Mouse (Mus musculus) liver, embryonic 16.5 days (tissue): ENCODE measurements around the gene Ccdc90b. TPM values are rescaled to one million over a fixed set of nuclear protein-coding genes. Genes with fewer than 3 reads are reported as not detected.

Experiments used
- ATAC-seq: fragments of 200-750 bp; cut with Nextera tagmentation; 2 replicates; pipeline ENCODE4 v1.8.0; 2017; ENCODE audit warnings: low read depth, mild to moderate bottlenecking, moderate number of reproducible peaks, moderate library complexity
- H3K27ac ChIP-seq: fragments of 300-500 bp; sonication (generic); 2 replicates; pipeline ENCODE4 v1.5.1; 2014; ENCODE audit warnings: mild to moderate bottlenecking, low read length
- H3K27me3 ChIP-seq: fragments of 300-500 bp; sonication (generic); 2 replicates; pipeline ENCODE4 v1.6.1; 2014; ENCODE audit warnings: low read depth, low read length, mixed read lengths; ENCODE audit not compliant: control insufficient read depth, insufficient read depth
- H3K36me3 ChIP-seq: fragments of 300-500 bp; sonication (generic); 2 replicates; pipeline ENCODE4 v1.6.1; 2014; ENCODE audit warnings: mild to moderate bottlenecking; ENCODE audit not compliant: control insufficient read depth, insufficient read depth
- H3K4me1 ChIP-seq: fragments of 300-500 bp; sonication (generic); 2 replicates; pipeline ENCODE4 v1.6.1; 2014; ENCODE audit warnings: low read depth, low read length, mixed read lengths; ENCODE audit not compliant: control insufficient read depth
- H3K4me2 ChIP-seq: fragments of 300-500 bp; sonication (generic); 2 replicates; pipeline ENCODE4 v1.6.1; 2014; ENCODE audit warnings: low read depth, low read length, mixed read lengths
- H3K4me3 ChIP-seq: fragments of 300-500 bp; sonication (generic); 2 replicates; pipeline ENCODE4 v1.5.1; 2014; ENCODE audit warnings: low read depth, mild to moderate bottlenecking, low read length
- H3K9ac ChIP-seq: fragments of 300-500 bp; sonication (generic); 2 replicates; pipeline ENCODE4 v1.6.1; 2014; ENCODE audit warnings: low read depth, low read length
- H3K9me3 ChIP-seq: fragments of 300-500 bp; sonication (generic); replicated peaks from 2 replicates; pipeline ENCODE4 v1.6.1; 2016; ENCODE audit warnings: low read length; ENCODE audit not compliant: control insufficient read depth
- WGBS: fragments of 180-500 bp; shearing (Covaris S2); extraction: QIAGEN DNeasy Blood & Tissue Kit; methylation state at CpG from one replicate; pipeline ENCODE4 v1.1.7; 2014; ENCODE audit not compliant: insufficient replicate concordance; 5-methylcytosine and 5-hydroxymethylcytosine counted together
- polyA plus RNA-seq: library from polyadenylated mRNA; unstranded; fragments of >200 nt; fragmentation: Nextera tagmentation; extraction: Ambion mirVana; gene quantifications from 2 replicates; pipeline ENCODE4 v1.2.1, GENCODE M21; 2015

The Ccdc90b gene
- polyA plus RNA-seq: 11.8 and 14.9 TPM in 2 replicates

DNA sequence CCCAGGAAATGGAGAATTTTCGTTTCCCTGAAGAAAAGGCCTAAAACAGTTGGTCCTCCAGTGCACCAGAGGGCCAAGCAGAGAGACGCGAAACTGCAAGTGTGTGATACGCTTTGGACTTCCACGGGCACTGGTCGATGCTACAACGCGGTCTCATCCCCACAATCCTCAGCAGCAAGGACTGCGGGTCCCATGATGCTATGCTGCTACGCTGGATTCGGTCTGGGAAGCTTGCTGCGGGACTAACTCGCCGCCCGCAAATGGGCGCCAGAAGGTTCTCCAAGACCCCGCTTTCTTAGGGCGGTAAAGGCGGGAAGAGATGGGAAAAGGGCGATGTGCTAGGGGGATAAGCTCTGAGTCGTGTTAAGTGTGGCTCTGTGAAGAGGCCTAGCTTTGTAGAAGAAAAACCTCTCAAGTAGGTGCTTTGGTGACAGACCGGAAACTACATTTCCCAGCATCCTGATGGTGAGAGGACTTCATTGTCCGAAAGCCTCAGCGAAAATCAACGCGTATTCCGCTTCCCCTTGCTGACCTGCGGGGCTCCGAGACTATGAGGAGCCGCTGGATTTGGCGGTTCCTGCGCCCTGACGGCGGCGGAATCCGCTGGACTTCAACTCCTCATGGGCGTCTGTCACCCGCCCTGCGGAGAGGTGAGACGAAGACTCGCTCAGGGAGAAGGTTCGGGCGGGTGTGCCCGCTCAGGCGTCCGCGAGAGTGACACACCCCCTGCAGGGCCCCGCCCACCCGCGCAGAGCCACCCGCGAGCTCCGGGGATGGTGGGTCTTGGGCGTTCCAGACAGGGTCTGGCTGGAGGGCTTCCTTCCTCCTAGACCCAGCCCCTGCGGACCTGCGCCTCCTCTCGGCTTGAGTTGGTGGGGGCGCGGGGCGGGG is at the start of gene Ccdc90b:
TSS of gene Ccdc90b (plus strand) at position 164 of the 891 bp plus-strand sequence.
- Histone ChIP-seq H3K9me3 (no peaks in the 10 kb centered on the region), H3K36me3 (no peaks in the 10 kb centered on the region), H3K27ac (peak within 1 kb of the TSS; percentile 82), H3K4me2 (peak within 1 kb of the TSS; percentile 75), H3K4me1 (peaks cover 23% of the 10 kb centered on the region), H3K27me3 (no peaks in the 10 kb centered on the region), H3K4me3 (peak within 1 kb of the TSS; percentile 81), H3K9ac (peak within 1 kb of the TSS; percentile 76)
- WGBS: under 1% methylated on average over 60 of the region's 60 CpGs
- ATAC-seq: peak; percentile 83

GRCm38 (mm10) chr7:92520397-92520796 is 40.6 kb upstream of the Ccdc90b start:
- no peak for ATAC-seq
- WGBS: 59% methylated on average over 3 of the region's 3 CpGs
- Histone ChIP-seq H3K4me2 (no peak overlapping the region), H3K36me3 (no peaks in the 10 kb centered on the region), H3K27ac (no peak overlapping the region), H3K9me3 (no peaks in the 10 kb centered on the region), H3K27me3 (no peaks in the 10 kb centered on the region), H3K4me3 (no peak overlapping the region), H3K9ac (no peak overlapping the region), H3K4me1 (no peaks in the 10 kb centered on the region)

GRCm38 (mm10) chr7:92520820-92521219 is 40.1 kb upstream of the Ccdc90b start:
- Histone ChIP-seq H3K4me1 (no peaks in the 10 kb centered on the region), H3K4me3 (no peak overlapping the region), H3K9ac (no peak overlapping the region), H3K27me3 (no peaks in the 10 kb centered on the region), H3K9me3 (no peaks in the 10 kb centered on the region), H3K36me3 (no peaks in the 10 kb centered on the region), H3K27ac (no peak overlapping the region), H3K4me2 (no peak overlapping the region)
- ATAC-seq: no peak
- 37% methylated on average over 4 of the region's 4 CpGs for WGBS

- no peak for ATAC-seq
These were observed 31.7 kb upstream of the Ccdc90b start for GRCm38 (mm10) chr7:92529245-92529644.

DNA sequence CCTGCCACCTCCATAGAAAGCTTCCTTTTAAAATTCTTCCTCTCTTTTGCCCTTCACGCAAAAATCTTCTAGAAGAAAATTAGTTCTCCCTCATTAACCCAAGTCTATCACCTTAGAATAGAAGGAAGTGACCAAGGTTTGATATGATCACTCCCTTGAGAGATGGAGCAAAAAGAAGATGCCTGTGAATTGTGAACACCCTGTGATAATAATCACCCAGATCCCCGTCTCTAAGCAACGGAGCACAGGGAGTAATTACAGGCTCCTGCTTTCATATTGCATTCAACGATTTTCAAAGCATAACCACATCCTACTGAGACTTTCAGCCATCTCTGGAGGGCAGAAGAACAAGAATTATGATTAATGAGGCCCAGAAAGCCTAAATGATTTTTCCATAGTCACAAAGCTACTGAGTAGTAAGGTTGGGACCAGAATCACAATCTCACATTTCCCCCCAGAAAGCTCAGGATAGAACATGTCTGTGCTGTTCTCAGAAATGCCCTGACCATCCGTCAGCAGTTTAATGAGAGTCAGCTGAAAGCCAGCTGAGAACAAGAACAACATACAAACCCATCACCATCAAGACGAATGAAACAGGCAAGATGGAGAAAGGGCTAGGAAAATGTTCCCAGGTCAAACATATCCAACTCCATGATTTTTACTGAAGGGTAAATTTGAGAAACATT is 28.5 kb upstream of the Ccdc90b start:
- H3K4me1 ChIP-seq: no peaks in the 10 kb centered on the region
- H3K27me3 ChIP-seq: no peaks in the 10 kb centered on the region
- no peak overlapping the region for H3K4me3 ChIP-seq
- no peak for ATAC-seq
- H3K9ac ChIP-seq: no peak overlapping the region
- H3K4me2 ChIP-seq: no peak overlapping the region
- H3K27ac ChIP-seq: no peak overlapping the region
- 58% methylated on average over 6 of the region's 6 CpGs for WGBS
- H3K9me3 ChIP-seq: no peaks in the 10 kb centered on the region
- H3K36me3 ChIP-seq: no peaks in the 10 kb centered on the region

More at GRCm38 (mm10) chr7:92529245-92529644, 31.7 kb upstream of the Ccdc90b start:
- Histone ChIP-seq H3K27me3 (no peaks in the 10 kb centered on the region), H3K36me3 (no peaks in the 10 kb centered on the region), H3K27ac (no peak overlapping the region), H3K9me3 (no peaks in the 10 kb centered on the region), H3K9ac (no peak overlapping the region), H3K4me1 (no peaks in the 10 kb centered on the region), H3K4me2 (no peak overlapping the region), H3K4me3 (no peak overlapping the region)
- WGBS: 58% methylated on average over 4 of the region's 4 CpGs

GRCm38 (mm10) chr7:92546763-92547162 is 14.2 kb upstream of the Ccdc90b start:
- Histone ChIP-seq H3K36me3 (no peaks in the 10 kb centered on the region), H3K4me1 (no peaks in the 10 kb centered on the region), H3K9me3 (no peaks in the 10 kb centered on the region), H3K4me2 (no peak overlapping the region), H3K9ac (no peak overlapping the region), H3K27ac (no peak overlapping the region), H3K27me3 (no peaks in the 10 kb centered on the region), H3K4me3 (no peak overlapping the region)
- ATAC-seq: no peak
- WGBS: 48% methylated on average over 2 of the region's 2 CpGs

DNA sequence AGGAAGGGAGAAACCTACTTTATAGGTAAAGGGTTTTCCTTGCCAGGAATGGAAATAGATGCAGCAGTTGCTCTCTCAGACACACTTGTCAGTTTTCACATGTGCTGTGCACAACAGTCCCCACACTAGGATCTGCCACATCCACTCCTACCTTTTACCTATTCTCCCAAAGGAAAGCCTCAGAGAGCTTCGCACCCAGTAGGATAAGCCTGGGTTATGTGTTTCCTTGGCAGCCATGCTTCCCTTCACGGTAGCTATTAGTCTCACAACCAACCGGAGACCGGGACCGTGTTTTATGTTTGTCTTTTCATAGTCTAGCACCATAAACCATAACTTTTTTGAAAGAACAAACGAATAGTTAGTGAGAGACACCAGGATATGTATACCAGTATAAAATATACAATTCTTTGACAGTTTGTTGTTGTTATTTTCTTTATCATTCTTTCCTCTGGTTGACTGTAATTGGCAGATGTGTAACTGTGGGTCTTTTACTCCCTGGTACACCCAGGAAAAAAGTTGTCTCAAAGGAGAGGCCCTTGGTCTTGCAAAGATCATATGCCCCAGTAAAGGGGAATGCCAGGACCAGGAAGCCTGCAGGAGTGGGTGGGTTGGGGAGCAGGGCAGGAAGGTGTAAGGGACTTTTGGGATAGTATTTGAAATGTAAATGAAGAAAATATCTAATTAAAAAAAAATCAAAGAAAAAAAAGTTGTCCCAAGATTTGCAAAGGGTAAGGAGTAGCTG is 10.5 kb upstream of the Ccdc90b start:
- H3K9ac ChIP-seq: no peak overlapping the region
- 72% methylated on average over 6 of the region's 6 CpGs for WGBS

GRCm38 (mm10) chr7:92550990-92551392 is 10.0 kb upstream of the Ccdc90b start:
- ATAC-seq: no peak

More for the DNA sequence above, 10.5 kb upstream of the Ccdc90b start:
- Histone ChIP-seq H3K4me1 (no peaks in the 10 kb centered on the region), H3K27me3 (no peaks in the 10 kb centered on the region), H3K4me2 (no peak overlapping the region), H3K4me3 (no peak overlapping the region), H3K27ac (no peak overlapping the region), H3K9me3 (no peaks in the 10 kb centered on the region), H3K36me3 (no peaks in the 10 kb centered on the region)
- ATAC-seq: no peak

More at GRCm38 (mm10) chr7:92550990-92551392, 10.0 kb upstream of the Ccdc90b start:
- Histone ChIP-seq H3K36me3 (no peaks in the 10 kb centered on the region), H3K9ac (no peak overlapping the region), H3K9me3 (no peaks in the 10 kb centered on the region), H3K4me2 (no peak overlapping the region), H3K4me3 (no peak overlapping the region), H3K27ac (no peak overlapping the region), H3K27me3 (no peaks in the 10 kb centered on the region), H3K4me1 (no peaks in the 10 kb centered on the region)
- 40% methylated on average over 4 of the region's 4 CpGs for WGBS
